32 mouse cellular contexts compared by ENCODE assay signal in the genomic region with DNA sequence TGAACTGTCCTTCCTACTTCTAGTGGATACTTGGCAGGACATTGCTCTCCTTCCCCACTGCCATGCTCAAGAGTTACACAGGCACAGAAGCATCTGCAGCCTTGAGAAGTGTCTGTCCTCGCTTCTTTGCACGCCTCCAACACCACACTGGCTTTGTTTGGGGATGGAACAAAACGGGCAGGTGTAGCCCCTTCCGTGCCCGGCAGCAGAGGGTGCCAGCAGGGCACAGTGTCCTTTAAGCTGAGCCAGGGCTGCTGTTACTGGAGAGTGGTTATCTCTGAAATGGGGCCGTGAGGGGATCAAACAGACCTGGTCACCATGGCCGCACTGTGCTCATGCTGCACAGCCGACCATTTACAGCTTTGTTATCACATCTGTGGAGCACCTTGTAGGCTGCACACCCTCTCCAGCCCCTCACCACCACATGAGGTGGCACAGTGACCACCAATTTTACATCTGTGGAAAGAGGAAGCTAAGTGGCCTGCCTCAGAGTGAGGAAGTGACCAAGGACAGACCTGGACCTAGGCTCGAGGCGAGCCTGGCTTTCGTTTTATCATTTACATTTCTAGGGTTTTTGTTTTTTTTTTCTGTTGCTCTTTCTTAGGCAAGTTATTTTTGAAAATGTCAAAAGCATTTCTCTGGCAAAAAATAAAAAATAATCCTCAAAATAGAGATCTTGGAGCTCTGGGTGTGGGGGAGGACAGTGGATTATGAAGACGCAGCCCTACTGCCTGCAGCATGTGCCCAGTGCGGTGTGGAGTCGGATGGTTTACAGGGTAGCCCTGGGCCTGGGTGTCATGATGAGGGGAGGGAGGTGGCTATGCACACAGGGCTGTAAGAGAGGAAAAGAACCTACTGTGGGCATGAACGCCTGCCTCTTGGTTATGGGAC. TPM values are rescaled to one million over a fixed set of nuclear protein-coding genes. Genes with fewer than 3 reads are reported as not detected.
A peak's percentile ranks its signal among the peaks of the same experiment; 100 is the strongest.
DNase-seq lines count a peak whose midpoint lies in the region; ATAC-seq lines count a peak whose summit lies in the region.
"Had no signal": no experiment of that assay in that cellular context is flagged by ENCODE, and none has a peak within 500 bp of the region (broad histone marks: within the 10 kb centered on the region; RNA-seq: fewer than 3 reads in every experiment).

No protein-coding gene starts in this region.

- no peak overlapping the region for H3K4me3 ChIP-seq in heart, embryonic 13.5 days
- H3K4me3 ChIP-seq in liver, embryonic 12.5 days, result no peak overlapping the region
- H3K4me3 ChIP-seq in liver, embryonic 11.5 days (ENCODE audit: low read depth, low read length), result no peak overlapping the region
- H3K4me3 ChIP-seq: embryonic facial prominence, embryonic 15.5 days; limb, embryonic 12.5 days; lung, embryonic 15.5 days; midbrain, embryonic 15.5 days; myocyte had no signal

- H3K4me2 ChIP-seq in heart, embryonic 13.5 days, result no peak overlapping the region
- no peak overlapping the region for H3K4me2 ChIP-seq in liver, embryonic 12.5 days
- no peak overlapping the region for H3K4me2 ChIP-seq in liver, embryonic 11.5 days
- H3K4me2 ChIP-seq: embryonic facial prominence, embryonic 15.5 days; limb, embryonic 12.5 days; lung, embryonic 15.5 days; midbrain, embryonic 15.5 days had no signal

- WGBS in heart, embryonic 13.5 days, result 75% methylated on average over 15 of the region's 15 CpGs
- 75% methylated on average over 15 of the region's 15 CpGs for WGBS in liver, embryonic 12.5 days (ENCODE audit: insufficient replicate concordance)
- WGBS in liver, embryonic 11.5 days, result 85% methylated on average over 15 of the region's 15 CpGs

- no peaks in the 10 kb centered on the region for H3K9me3 ChIP-seq in heart, embryonic 13.5 days
- H3K9me3 ChIP-seq in liver, embryonic 12.5 days (replicated peaks), result no peaks in the 10 kb centered on the region
- H3K9me3 ChIP-seq in liver, embryonic 11.5 days (ENCODE audit: control insufficient read depth, low read length), result no peaks in the 10 kb centered on the region
- H3K9me3 ChIP-seq: embryonic facial prominence, embryonic 15.5 days; limb, embryonic 12.5 days; lung, embryonic 15.5 days; midbrain, embryonic 15.5 days had no signal

- no peak for DNase-seq in heart, adult 18-20 months
- DNase-seq in liver, embryonic 11.5 days (ENCODE audit: low spot score), result no peak
- peak; percentile 52 for DNase-seq in brain, adult 2 months (ENCODE audit: low read depth, low spot score)
- DNase-seq in thymus, postnatal 10 days (ENCODE audit: low spot score in 2 of 2), result no peak
- DNase-seq: adrenal gland, adult 8-10 months; cerebellum, adult 18-20 months; gastrocnemius, postnatal 10 days; heart, adult 11 months; kidney, adult 2 months; lung, postnatal 36 days; retina, postnatal 1 day; right cerebral cortex, postnatal 25 days; thymus, postnatal 25 days had no signal

- H3K27me3 ChIP-seq in heart, embryonic 13.5 days (replicated peaks), result no peaks in the 10 kb centered on the region
- H3K27me3 ChIP-seq in liver, embryonic 12.5 days (replicated peaks), result no peaks in the 10 kb centered on the region
- H3K27me3 ChIP-seq in liver, embryonic 11.5 days (replicated peaks; ENCODE audit: control insufficient read depth, insufficient read depth, low read length), result no peaks in the 10 kb centered on the region
- H3K27me3 ChIP-seq: embryonic facial prominence, embryonic 15.5 days; limb, embryonic 12.5 days; lung, embryonic 15.5 days; midbrain, embryonic 15.5 days had no signal

- H3K27ac ChIP-seq in heart, embryonic 13.5 days (replicated peaks), result no peak overlapping the region
- H3K27ac ChIP-seq in liver, embryonic 12.5 days, result 0 out of 2 replicates have a peak overlapping the region, but pooled peaks have one; percentile 42
- H3K27ac ChIP-seq in liver, embryonic 11.5 days (ENCODE audit: low read depth, low read length), result no peak overlapping the region
- H3K27ac ChIP-seq: embryonic facial prominence, embryonic 15.5 days; kidney, postnatal 0 days; limb, embryonic 12.5 days; liver, embryonic 14.5 days; lung, embryonic 15.5 days; midbrain, embryonic 15.5 days had no signal

- H3K36me3 ChIP-seq in heart, embryonic 13.5 days, result peaks cover 90% of the 10 kb centered on the region
- H3K36me3 ChIP-seq in liver, embryonic 12.5 days, result peaks cover 92% of the 10 kb centered on the region
- peaks cover 28% of the 10 kb centered on the region for H3K36me3 ChIP-seq in liver, embryonic 11.5 days (ENCODE audit: control insufficient read depth, insufficient read depth, low read length)

- no peak for ATAC-seq in heart, embryonic 13.5 days (ENCODE audit: extremely low read depth, insufficient number of reproducible peaks, low FRiP score, low TSS enrichment)
- ATAC-seq in liver, embryonic 12.5 days, result no peak
- ATAC-seq in liver, embryonic 11.5 days (replicated peaks; ENCODE audit: low FRiP score), result no peak
- ATAC-seq in megakaryocyte, adult 5-6 weeks (ENCODE audit: poor library complexity, severe bottlenecking), result peak; percentile 82
- ATAC-seq: activated CD4-positive, CD25-positive, alpha-beta regulatory T cell, adult 4 months; forebrain, embryonic 14.5 days; midbrain, embryonic 15.5 days had no signal

- peaks cover 19% of the 10 kb centered on the region for H3K4me1 ChIP-seq in heart, embryonic 13.5 days
- peaks cover 38% of the 10 kb centered on the region for H3K4me1 ChIP-seq in liver, embryonic 12.5 days
- H3K4me1 ChIP-seq in liver, embryonic 11.5 days (replicated peaks; ENCODE audit: control insufficient read depth, insufficient read depth, low read length), result peaks cover 7% of the 10 kb centered on the region

- 0 out of 2 replicates have a peak overlapping the region, but pooled peaks have one; percentile 19 for H3K9ac ChIP-seq in heart, embryonic 13.5 days
- no peak overlapping the region for H3K9ac ChIP-seq in liver, embryonic 12.5 days
- no peak overlapping the region for H3K9ac ChIP-seq in liver, embryonic 11.5 days (ENCODE audit: low read depth, low read length)
- H3K9ac ChIP-seq: embryonic facial prominence, embryonic 15.5 days; limb, embryonic 12.5 days; liver, embryonic 14.5 days; lung, embryonic 15.5 days; midbrain, embryonic 15.5 days had no signal

RNA-seq across cellular contexts. Expression of a gene that starts 5.7 kb away (rescaled TPM):
- polyA plus RNA-seq in heart, embryonic 13.5 days (2015; fragmentation: Nextera tagmentation; extraction: Ambion mirVana), result 67.0 and 69.5 TPM in 2 replicates
- 10 to 100 TPM; 55.1 to 59.5 TPM for total RNA-seq in heart, adult 18-20 months (2021)
- polyA plus RNA-seq in liver, embryonic 12.5 days (2016; fragmentation: Nextera tagmentation; extraction: Ambion mirVana), result 60.2 and 61.1 TPM in 2 replicates
- 71.6 and 79.8 TPM in 2 replicates for polyA plus RNA-seq in liver, embryonic 11.5 days (2014; fragmentation: Nextera tagmentation; extraction: Ambion mirVana)
- total RNA-seq in megakaryocyte, adult 5-6 weeks (2015), result 17.6 and 21.3 TPM in 2 replicates
- total RNA-seq in megakaryocyte, adult 5-6 weeks (2017), result 18.0 and 20.4 TPM in 2 replicates

RNA-seq across cellular contexts. Expression of a gene that starts 9.3 kb away (rescaled TPM):
- polyA plus RNA-seq in heart, embryonic 13.5 days (2015; fragmentation: Nextera tagmentation; extraction: Ambion mirVana), result 0.73 and 1.0 TPM in 2 replicates
- total RNA-seq in heart, adult 18-20 months (2021), result not detected
- polyA plus RNA-seq in liver, embryonic 12.5 days (2016; fragmentation: Nextera tagmentation; extraction: Ambion mirVana), result 10.2 and 10.5 TPM in 2 replicates
- polyA plus RNA-seq in liver, embryonic 11.5 days (2014; fragmentation: Nextera tagmentation; extraction: Ambion mirVana), result 12.8 and 13.5 TPM in 2 replicates
- total RNA-seq in megakaryocyte, adult 5-6 weeks (2015), result not detected in 2 replicates
- total RNA-seq in megakaryocyte, adult 5-6 weeks (2017), result not detected in 2 replicates
- total RNA-seq: adrenal gland, adult 8-10 months; hematopoietic stem cell, adult 5-6 weeks; layer of hippocampus, postnatal 14 days had no signal
- polyA plus RNA-seq: C2C12; kidney, adult 2 months; kidney, postnatal 0 days; midbrain, embryonic 15.5 days; myocyte; neural tube, embryonic 14.5 days; stomach, embryonic 14.5 days had no signal

RNA-seq across cellular contexts. Expression of a gene that starts 13.4 kb away (rescaled TPM):
- polyA plus RNA-seq in heart, embryonic 13.5 days (2015; fragmentation: Nextera tagmentation; extraction: Ambion mirVana), result not detected in 2 replicates
- not detected for total RNA-seq in heart, adult 18-20 months (2021)
- polyA plus RNA-seq in liver, embryonic 12.5 days (2016; fragmentation: Nextera tagmentation; extraction: Ambion mirVana), result not detected in 2 replicates
- polyA plus RNA-seq in liver, embryonic 11.5 days (2014; fragmentation: Nextera tagmentation; extraction: Ambion mirVana), result not detected in 2 replicates
- not detected in 2 replicates for total RNA-seq in megakaryocyte, adult 5-6 weeks (2015)
- not detected in 2 replicates for total RNA-seq in megakaryocyte, adult 5-6 weeks (2017)
- total RNA-seq: adrenal gland, adult 8-10 months; gastrocnemius, postnatal 10 days; hematopoietic stem cell, adult 5-6 weeks; layer of hippocampus, adult 18-20 months; layer of hippocampus, postnatal 14 days had no signal
- polyA plus RNA-seq: activated CD4-positive, CD25-positive, alpha-beta regulatory T cell, adult 4 months; C2C12; embryonic facial prominence, embryonic 15.5 days; forebrain, embryonic 14.5 days; kidney, adult 2 months; kidney, postnatal 0 days; limb, embryonic 12.5 days; liver, embryonic 14.5 days; lung, embryonic 15.5 days; midbrain, embryonic 15.5 days; myocyte; neural tube, embryonic 14.5 days; spleen, adult 2 months; stomach, embryonic 14.5 days had no signal

RNA-seq across cellular contexts. Expression of a gene that starts 16.9 kb away (rescaled TPM):
- 1.7 and 1.9 TPM in 2 replicates for polyA plus RNA-seq in heart, embryonic 13.5 days (2015; fragmentation: Nextera tagmentation; extraction: Ambion mirVana)
- under 1 TPM in 1 of 2 experiments, not detected in 1; 0.57 TPM for total RNA-seq in heart, adult 18-20 months (2021)
- 0.36 and 0.53 TPM in 2 replicates for polyA plus RNA-seq in liver, embryonic 12.5 days (2016; fragmentation: Nextera tagmentation; extraction: Ambion mirVana)
- 0.44 and 0.78 TPM in 2 replicates for polyA plus RNA-seq in liver, embryonic 11.5 days (2014; fragmentation: Nextera tagmentation; extraction: Ambion mirVana)
- total RNA-seq in megakaryocyte, adult 5-6 weeks (2015), result not detected in 2 replicates
- not detected in 2 replicates for total RNA-seq in megakaryocyte, adult 5-6 weeks (2017)
- total RNA-seq: hematopoietic stem cell, adult 5-6 weeks had no signal
- polyA plus RNA-seq: activated CD4-positive, CD25-positive, alpha-beta regulatory T cell, adult 4 months; C2C12; myocyte had no signal

RNA-seq across cellular contexts. Expression of a gene that starts 18.0 kb away (rescaled TPM):
- 0.36 and 0.62 TPM in 2 replicates for polyA plus RNA-seq in heart, embryonic 13.5 days (2015; fragmentation: Nextera tagmentation; extraction: Ambion mirVana)
- not detected for total RNA-seq in heart, adult 18-20 months (2021)
- polyA plus RNA-seq in liver, embryonic 12.5 days (2016; fragmentation: Nextera tagmentation; extraction: Ambion mirVana), result 0.23 TPM in 1 of 2 replicates, not detected in the other
- 0.57 TPM in 1 of 2 replicates, not detected in the other for polyA plus RNA-seq in liver, embryonic 11.5 days (2014; fragmentation: Nextera tagmentation; extraction: Ambion mirVana)
- total RNA-seq in megakaryocyte, adult 5-6 weeks (2015), result not detected in 2 replicates
- total RNA-seq in megakaryocyte, adult 5-6 weeks (2017), result not detected in 2 replicates
- total RNA-seq: adrenal gland, adult 8-10 months; gastrocnemius, postnatal 10 days; hematopoietic stem cell, adult 5-6 weeks had no signal
- polyA plus RNA-seq: activated CD4-positive, CD25-positive, alpha-beta regulatory T cell, adult 4 months; C2C12; myocyte had no signal
